16 mouse cellular contexts compared by ENCODE assay signal in the genomic region with DNA sequence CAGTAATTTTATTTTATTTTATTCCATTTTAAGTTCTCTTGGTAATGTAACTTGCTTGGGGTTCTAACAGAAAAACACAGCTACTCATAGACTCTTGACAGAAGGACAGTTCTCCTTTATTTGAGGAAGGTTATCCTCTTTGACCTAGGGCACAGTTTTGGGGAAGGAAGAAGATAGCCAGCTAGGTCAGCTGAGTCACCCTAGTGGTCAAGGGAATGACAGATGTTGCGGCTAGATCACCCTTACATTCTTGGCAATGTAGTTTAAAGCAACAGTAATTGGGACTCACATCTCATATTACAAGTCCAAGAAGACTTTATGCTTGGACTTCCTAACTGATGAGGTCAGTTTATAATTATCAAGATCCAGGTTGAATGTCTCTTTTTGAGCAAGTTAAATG.
A peak's percentile ranks its signal among the peaks of the same experiment; 100 is the strongest.
DNase-seq lines count a peak whose midpoint lies in the region; ATAC-seq lines count a peak whose summit lies in the region.
"Had no signal": no experiment of that assay in that cellular context is flagged by ENCODE, and none has a peak within 500 bp of the region (broad histone marks: within the 10 kb centered on the region; RNA-seq: fewer than 3 reads in every experiment).

No protein-coding gene starts in this region.

- 18% methylated on average over 1 of the region's 1 CpGs for WGBS in liver, embryonic 12.5 days (ENCODE audit: insufficient replicate concordance)

- no peaks in the 10 kb centered on the region for H3K36me3 ChIP-seq in liver, embryonic 12.5 days
- H3K36me3 ChIP-seq: forebrain, embryonic 15.5 days; lung, embryonic 15.5 days had no signal

- H3K9ac ChIP-seq in liver, embryonic 12.5 days, result no peak overlapping the region
- H3K9ac ChIP-seq: forebrain, embryonic 15.5 days; lung, embryonic 15.5 days had no signal

- no peak overlapping the region for H3K4me3 ChIP-seq in liver, embryonic 12.5 days
- H3K4me3 ChIP-seq: forebrain, embryonic 15.5 days; lung, embryonic 15.5 days had no signal

- DNase-seq in liver (no peak), MEL-GATA-1-ER (ENCODE audit: extremely low read depth, low read depth) (peak; percentile 4)
- DNase-seq in urinary bladder, adult 2 months (ENCODE audit: low spot score), result no peak
- DNase-seq in retina, postnatal 1 day, result no peak
- DNase-seq: cerebellum, postnatal 10 days; kidney, adult 2 months; kidney, postnatal 4 days; spleen, adult 18-20 months; thymus, adult 18-20 months had no signal

- peak; percentile 18; the same call in 1 of the 2 replicates for ATAC-seq in liver, embryonic 12.5 days
- ATAC-seq in hematopoietic stem cell, adult 5-6 weeks (replicated peaks in 1 of 2; ENCODE audit: insufficient read depth in 1 of 2, low FRiP score in 2 of 2, low TSS enrichment in 1 of 2, low read depth in 1 of 2, poor library complexity in 2 of 2, severe bottlenecking in 2 of 2), result peak; percentile 81 to 93
- ATAC-seq in neutrophil, adult 5-6 weeks (ENCODE audit: extremely low read depth, insufficient number of reproducible peaks, low FRiP score, poor library complexity, severe bottlenecking), result peak; percentile 97
- ATAC-seq: forebrain, embryonic 15.5 days had no signal

- no peak overlapping the region for H3K4me2 ChIP-seq in liver, embryonic 12.5 days
- H3K4me2 ChIP-seq: forebrain, embryonic 15.5 days; lung, embryonic 15.5 days; midbrain, embryonic 11.5 days had no signal

- H3K27me3 ChIP-seq in liver, embryonic 12.5 days (replicated peaks), result no peaks in the 10 kb centered on the region
- H3K27me3 ChIP-seq: CH12.LX; forebrain, embryonic 15.5 days; lung, embryonic 15.5 days had no signal

- H3K9me3 ChIP-seq in liver, embryonic 12.5 days (replicated peaks), result no peaks in the 10 kb centered on the region
- H3K9me3 ChIP-seq: forebrain, embryonic 15.5 days; lung, embryonic 15.5 days had no signal

- H3K4me1 ChIP-seq in liver, embryonic 12.5 days, result no peaks in the 10 kb centered on the region
- H3K4me1 ChIP-seq: forebrain, embryonic 15.5 days; lung, embryonic 15.5 days had no signal

- no peak overlapping the region for H3K27ac ChIP-seq in liver, embryonic 12.5 days
- H3K27ac ChIP-seq: forebrain, embryonic 15.5 days; lung, embryonic 15.5 days had no signal

Comparison
In these comparisons a context has a peak if more than half of its experiments do, and no peak if none do; other contexts are left out.
1. ATAC-seq: peak in every context shown above with its lines; median percentile 97 in neutrophil, adult 5-6 weeks; 87 in hematopoietic stem cell, adult 5-6 weeks; 18 in liver, embryonic 12.5 days.